Mouse (Mus musculus) kidney, adult 18-20 months (tissue): ENCODE data around the gene Tmem213.

Source experiments
- DNase-seq: peaks from one replicate; pipeline ENCODE4 v3.0.0; 2021

The Tmem213 gene

GRCm38 (mm10) chr6:38159576-38159975, 50.5 kb downstream of the Tmem213 start:
- no peak for DNase-seq

- DNase-seq, result peak; percentile 88
These were observed 51.0 kb downstream of the Tmem213 start for GRCm38 (mm10) chr6:38160102-38160501.

- DNase-seq, result no peak
These were observed 51.5 kb downstream of the Tmem213 start for GRCm38 (mm10) chr6:38160556-38160955.

- no peak for DNase-seq
These were observed 53.9 kb downstream of the Tmem213 start for GRCm38 (mm10) chr6:38162825-38163504.

- no peak for DNase-seq
These were observed 55.6 kb downstream of the Tmem213 start for GRCm38 (mm10) chr6:38164705-38165104.

- no peak for DNase-seq
These were observed 56.3 kb downstream of the Tmem213 start for GRCm38 (mm10) chr6:38165385-38165784.
